Mouse (Mus musculus) layer of hippocampus, adult 2 months (tissue): Measurements from ENCODE around the gene Srf. TPM values are rescaled to one million over a fixed set of nuclear protein-coding genes. Genes with fewer than 3 reads are reported as not detected.
"Not testable (repeated sequence)": the region's sequence is repeated elsewhere in the genome, so short reads cannot be mapped to it uniquely, and the experiment has no call there.

Experiments
- DNase-seq, 2 experiments: peaks; one replicate each; pipeline ENCODE4 v3.0.0; 2022; ENCODE audit warnings: low spot score in 2 of 2
- H3K27ac ChIP-seq: fragments of 200-600 bp; 2 replicates; pipeline ENCODE4 v1.8.1; 2022
- H3K4me3 ChIP-seq: fragments of 200-600 bp; 2 replicates; pipeline ENCODE4 v1.8.1; 2022; ENCODE audit warnings: mild to moderate bottlenecking
- CTCF ChIP-seq: fragments of 200-600 bp; conservative IDR thresholded peaks from 2 replicates; pipeline ENCODE4 v1.8.1; 2022; ENCODE audit warnings: antibody characterized with exemption, mild to moderate bottlenecking, moderate library complexity
- total RNA-seq, 2 experiments: library from RNA; stranded (reverse); gene quantifications; 2 replicates each; pipeline ENCODE4 v1.2.3; 2021

Gene Srf
- total RNA-seq, 2 experiments from 2014 or later, result 75.7 to 90.9 TPM

GRCm38 (mm10) chr17:46588913-46589312 lies 32.9 kb upstream of the Srf start:
- H3K27ac ChIP-seq, result peak overlapping the region; percentile 53; the same call in 1 of the 2 replicates
- DNase-seq, result peak in 1 of 2 experiments; percentile 19
- no peak overlapping the region for H3K4me3 ChIP-seq
- no peak for TF ChIP-seq CTCF

GRCm38 (mm10) chr17:46588173-46588572 lies 32.2 kb upstream of the Srf start:
- Histone ChIP-seq H3K27ac (no peak overlapping the region), H3K4me3 (no peak overlapping the region)
- TF ChIP-seq CTCF, result no peak
- DNase-seq, result no peak

GRCm38 (mm10) chr17:46586327-46586726 lies 30.4 kb upstream of the Srf start:
- no peak overlapping the region for H3K27ac ChIP-seq
- no peak for DNase-seq
- no peak for TF ChIP-seq CTCF

GRCm38 (mm10) chr17:46578650-46579049 lies 22.7 kb upstream of the Srf start:
- H3K4me3 ChIP-seq, result no peak overlapping the region
- peak; percentile 50 for TF ChIP-seq CTCF
- no peak for DNase-seq
- no peak overlapping the region for H3K27ac ChIP-seq

More at GRCm38 (mm10) chr17:46586327-46586726, 30.4 kb upstream of the Srf start:
- no peak overlapping the region for H3K4me3 ChIP-seq

GRCm38 (mm10) chr17:46576070-46576469 lies 20.1 kb upstream of the Srf start:
- no peak for DNase-seq
- Histone ChIP-seq H3K4me3 (no peak overlapping the region), H3K27ac (no peak overlapping the region)
- peak; percentile 73 for TF ChIP-seq CTCF

- no peak for DNase-seq
- Histone ChIP-seq H3K4me3 (no peak overlapping the region), H3K27ac (no peak overlapping the region)
- no peak for TF ChIP-seq CTCF
Measured at GRCm38 (mm10) chr17:46574535-46574934, 18.6 kb upstream of the Srf start.

- no peak for DNase-seq
- no peak for TF ChIP-seq CTCF
- Histone ChIP-seq H3K27ac (no peak overlapping the region), H3K4me3 (no peak overlapping the region)
Measured at GRCm38 (mm10) chr17:46571005-46571404, 15.0 kb upstream of the Srf start.

GRCm38 (mm10) chr17:46559146-46559545 lies 3.2 kb upstream of the Srf start:
- no peak for TF ChIP-seq CTCF
- no peak overlapping the region for H3K4me3 ChIP-seq
- no peak for DNase-seq
- H3K27ac ChIP-seq, result no peak overlapping the region

- no peak for DNase-seq
- Histone ChIP-seq H3K27ac (no peak overlapping the region), H3K4me3 (no peak overlapping the region)
- TF ChIP-seq CTCF, result no peak
Measured at GRCm38 (mm10) chr17:46558151-46558550, 2.2 kb upstream of the Srf start.

GRCm38 (mm10) chr17:46557321-46557720 lies 1.3 kb upstream of the Srf start:
- not testable (repeated sequence) for DNase-seq, H3K4me3 ChIP-seq, H3K27ac ChIP-seq

- Histone ChIP-seq H3K4me3 (peak overlapping the region; percentile 90), H3K27ac (peak overlapping the region; percentile 69)
- DNase-seq, result no peak
- no peak for TF ChIP-seq CTCF
Measured at GRCm38 (mm10) chr17:46556584-46556945, 590 bp upstream of the Srf start.

- Histone ChIP-seq H3K27ac (peak overlapping the region; percentile 96), H3K4me3 (peak overlapping the region; percentile 90)
- no peak for TF ChIP-seq CTCF
- DNase-seq, result no peak
Measured at GRCm38 (mm10) chr17:46554977-46555672, 850 bp downstream of the Srf start.

- peak overlapping the region; percentile 90 for H3K4me3 ChIP-seq
- H3K27ac ChIP-seq, result peak overlapping the region; percentile 96
- no peak for DNase-seq
- no peak for TF ChIP-seq CTCF
Measured at GRCm38 (mm10) chr17:46554646-46554976, 1.4 kb downstream of the Srf start.

GRCm38 (mm10) chr17:46553926-46554325 lies 2.0 kb downstream of the Srf start:
- peak overlapping the region; percentile 90 for H3K4me3 ChIP-seq
- no peak for DNase-seq
- peak overlapping the region; percentile 96 for H3K27ac ChIP-seq
- TF ChIP-seq CTCF, result no peak
